Mouse (Mus musculus) retina, embryonic 14.5 days (tissue): ENCODE data around the gene Gstt3.
A peak's percentile ranks its signal among the peaks of the same experiment; 100 is the strongest.
"Not testable (repeated sequence)": the region's sequence is repeated elsewhere in the genome, so short reads cannot be mapped to it uniquely, and the experiment has no call there.

ENCODE experiments used
- DNase-seq: peaks from one replicate; pipeline ENCODE4 v3.0.0-alpha.2; 2015; ENCODE audit warnings: low spot score

Gene Gstt3

DNA sequence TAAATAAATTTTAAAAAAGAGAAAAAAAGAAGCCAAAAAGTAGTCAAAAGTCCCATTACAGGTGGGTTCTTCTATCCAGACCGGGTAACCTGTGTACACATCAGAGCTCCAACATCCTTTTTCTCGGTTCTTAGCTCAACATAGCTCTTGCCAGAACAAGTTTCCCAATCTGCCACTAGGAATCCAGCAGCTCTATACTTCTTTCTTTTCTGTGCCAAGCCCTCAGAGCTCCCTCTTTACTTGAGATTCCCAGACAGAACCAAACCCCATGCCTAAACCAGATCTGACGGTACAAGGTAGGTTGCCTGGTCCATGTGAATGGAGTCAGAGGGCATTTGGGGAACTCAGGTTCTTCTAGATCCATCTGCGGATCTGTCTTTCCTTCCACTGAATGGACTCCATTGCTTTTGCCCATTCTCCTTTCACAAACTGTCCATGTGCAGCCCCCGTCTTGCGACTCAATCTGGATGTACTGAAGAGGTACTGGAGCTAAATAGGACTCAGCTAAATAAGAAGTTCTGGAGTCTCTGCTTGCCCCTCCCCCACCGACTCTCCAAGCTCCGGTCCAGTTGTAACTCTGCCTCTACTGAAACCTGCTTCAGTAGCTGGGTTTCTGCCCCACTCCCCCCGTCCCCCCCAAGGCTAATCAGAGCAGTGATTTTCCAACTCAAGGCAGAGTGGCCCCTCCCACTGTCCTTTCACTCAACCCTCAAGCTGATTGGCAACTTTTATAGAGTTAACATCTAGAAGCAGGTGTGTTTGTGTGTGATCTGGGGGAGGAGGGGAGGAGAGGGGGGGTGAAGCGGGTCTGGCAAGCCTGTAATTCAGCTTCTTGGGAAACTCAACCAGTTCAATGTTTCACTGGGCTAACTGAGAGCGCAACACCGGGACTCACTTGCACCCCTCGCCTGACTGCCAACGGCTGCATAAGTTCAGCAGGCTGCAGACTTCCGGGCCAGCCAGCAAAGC lies 1.7 kb downstream of the Gstt3 start:
- no peak for DNase-seq

DNA sequence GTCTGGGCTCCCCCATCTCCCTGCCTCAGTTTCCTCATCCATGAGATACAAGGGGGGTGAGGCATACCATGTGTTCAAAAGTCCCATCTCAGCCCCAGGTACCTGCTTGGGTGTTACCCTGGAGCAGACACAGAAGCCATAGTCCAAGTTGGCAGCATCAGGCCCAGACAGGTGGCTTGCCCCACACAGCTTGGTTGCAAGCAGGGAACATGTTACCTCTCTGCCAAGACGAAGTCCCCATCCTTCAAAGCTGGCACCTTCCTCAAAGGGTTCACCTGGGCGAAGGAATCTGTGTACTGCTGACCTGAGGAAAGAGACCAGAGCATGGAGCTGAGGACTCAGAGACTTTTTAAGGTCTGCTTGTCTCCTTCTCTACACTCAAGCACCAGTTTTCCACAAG lies 3.3 kb downstream of the Gstt3 start:
- DNase-seq, result no peak

DNA sequence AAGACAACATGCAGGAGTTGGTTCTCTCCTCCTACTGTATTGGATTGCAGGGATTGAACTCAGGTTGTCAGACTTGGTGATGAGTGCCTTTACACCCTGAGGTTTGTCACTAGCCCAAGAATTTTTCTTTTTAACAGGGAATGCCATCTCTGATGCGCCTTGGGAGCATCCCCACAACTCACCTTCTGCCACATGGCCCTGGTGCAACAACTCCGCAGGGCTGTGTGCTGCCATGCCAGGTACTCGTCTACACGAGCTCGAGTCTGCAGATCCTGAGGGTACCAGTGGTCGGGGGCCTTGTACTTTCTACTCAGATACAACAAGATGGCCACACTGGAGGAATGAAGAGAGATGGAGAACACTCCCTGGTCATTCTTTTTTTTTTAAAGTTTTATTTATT lies 4.7 kb downstream of the Gstt3 start:
- no peak for DNase-seq

DNA sequence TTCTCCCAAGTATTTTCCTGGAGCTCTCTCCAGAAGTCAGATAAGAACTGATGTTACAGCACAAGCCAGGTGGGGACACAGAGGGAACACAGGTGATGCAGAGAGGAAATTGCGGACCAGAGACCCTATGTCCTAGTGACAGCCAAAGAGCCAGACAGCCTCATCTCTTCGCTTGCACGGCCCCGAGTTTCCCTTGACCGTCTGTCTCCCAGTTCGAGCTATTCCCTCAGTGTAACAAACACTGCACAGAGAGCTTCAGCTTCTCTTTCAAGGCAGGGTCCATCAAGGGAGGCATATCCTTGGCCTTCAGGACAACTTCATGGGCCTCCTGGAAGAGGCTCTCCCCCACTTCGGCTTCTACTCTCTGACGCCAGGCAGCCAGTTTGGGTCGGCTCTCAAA lies 6.6 kb downstream of the Gstt3 start:
- no peak for DNase-seq

DNA sequence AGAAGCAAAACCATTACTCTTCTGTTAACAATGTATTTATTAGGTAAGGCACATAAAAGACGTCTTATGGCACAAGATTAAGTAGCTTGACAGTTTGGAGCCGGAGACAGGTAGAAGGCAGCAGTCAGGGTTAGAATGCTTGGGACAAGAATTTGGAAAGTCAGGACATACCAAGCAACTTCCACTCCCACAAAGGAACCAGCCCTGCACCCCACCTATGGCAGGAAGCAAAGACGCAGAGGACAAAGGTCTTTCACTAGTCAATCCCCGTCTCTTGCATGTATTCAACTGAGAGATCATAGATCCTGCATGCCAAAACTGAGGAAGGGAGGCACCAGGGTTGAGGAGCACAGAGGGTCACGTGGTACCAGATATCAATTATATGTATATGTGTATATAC lies 7.1 kb downstream of the Gstt3 start:
- no peak for DNase-seq

DNA sequence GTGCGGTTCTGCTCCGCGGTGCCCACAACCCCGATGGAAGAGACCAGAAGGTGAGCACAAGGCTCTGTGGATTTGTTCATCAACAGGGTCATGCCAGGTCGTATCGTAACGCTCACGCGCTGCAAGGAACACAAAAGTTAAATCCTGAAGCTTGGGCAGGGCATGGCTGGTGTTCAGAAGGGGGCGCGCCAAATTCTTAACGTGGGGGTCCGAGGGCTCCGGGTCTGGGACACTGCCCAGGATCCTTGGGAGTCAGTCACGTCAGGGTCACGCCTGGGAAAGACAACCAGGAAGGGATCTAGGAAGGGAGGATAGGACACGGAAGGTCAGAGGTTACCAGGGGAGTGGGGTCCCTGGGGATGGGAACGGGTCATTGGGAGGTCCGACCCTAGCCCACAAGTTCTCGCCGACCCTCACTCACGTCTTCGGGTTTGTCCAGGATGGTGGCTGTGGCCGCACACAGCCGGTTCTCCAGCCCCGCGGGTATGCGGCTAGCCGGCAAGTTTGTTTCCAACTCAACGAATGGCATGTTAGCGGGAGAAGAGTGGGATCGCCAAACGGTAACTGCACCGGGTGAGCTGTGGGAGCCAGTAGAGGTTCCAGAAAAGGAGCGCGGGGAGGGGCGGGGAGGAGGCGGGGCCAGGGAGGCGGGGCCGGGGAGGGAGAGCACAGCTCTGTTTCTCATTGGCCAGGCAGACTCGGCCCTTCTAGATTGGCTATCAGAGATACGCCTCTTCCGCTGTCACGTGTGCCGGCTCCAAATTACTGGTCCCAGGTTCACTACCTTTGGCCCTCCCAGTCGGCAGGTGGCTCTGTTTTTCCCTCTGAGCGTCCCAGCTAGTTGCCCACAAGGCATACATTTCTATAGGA lies 8.2 kb downstream of the Gstt3 start, which contains the start of gene Ddt:
Ddt (minus strand) TSS at position 620 of the 870 bp plus-strand sequence.
- DNase-seq, result peak; percentile 90

DNA sequence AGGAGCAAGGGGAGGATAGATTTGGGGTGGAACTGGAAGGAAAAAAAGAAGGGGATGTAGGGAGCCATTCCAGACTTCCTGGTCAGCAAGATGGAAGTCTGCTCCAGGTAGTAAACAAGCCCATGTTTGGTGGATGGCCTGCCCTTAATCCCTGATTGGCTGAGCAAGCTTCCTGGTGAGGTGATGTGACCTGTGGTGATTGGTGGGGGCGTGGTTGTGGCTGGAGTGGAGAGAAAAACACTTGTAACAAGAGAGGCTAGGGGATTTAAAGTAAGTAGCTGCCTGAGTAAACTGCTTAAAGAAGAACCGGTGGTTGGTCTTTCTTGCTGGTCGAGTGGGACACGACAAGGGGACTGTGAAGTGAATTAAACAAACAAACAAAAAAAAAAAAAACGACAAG lies 13.5 kb downstream of the Gstt3 start:
- not testable (repeated sequence) for DNase-seq

DNA sequence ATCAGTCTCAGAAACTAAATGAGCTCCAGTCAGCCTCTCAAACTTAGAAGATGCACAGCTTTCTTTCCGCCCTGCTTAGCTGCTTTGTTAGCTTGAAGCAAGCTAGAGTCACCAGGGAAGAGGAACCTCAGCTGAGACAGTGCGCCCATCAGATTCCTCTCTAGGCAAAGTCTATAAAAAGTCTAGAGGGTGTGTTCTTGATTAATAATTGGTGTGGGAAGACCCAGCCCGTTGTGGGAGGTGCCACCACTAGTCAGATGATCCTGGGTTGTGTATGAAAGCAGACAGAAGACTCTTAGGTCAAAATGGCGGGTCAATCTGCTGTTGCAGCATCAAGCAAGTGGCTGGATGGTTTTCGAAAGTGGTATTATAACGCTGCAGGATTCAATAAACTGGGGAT lies 14.4 kb downstream of the Gstt3 start:
- DNase-seq, result no peak

DNA sequence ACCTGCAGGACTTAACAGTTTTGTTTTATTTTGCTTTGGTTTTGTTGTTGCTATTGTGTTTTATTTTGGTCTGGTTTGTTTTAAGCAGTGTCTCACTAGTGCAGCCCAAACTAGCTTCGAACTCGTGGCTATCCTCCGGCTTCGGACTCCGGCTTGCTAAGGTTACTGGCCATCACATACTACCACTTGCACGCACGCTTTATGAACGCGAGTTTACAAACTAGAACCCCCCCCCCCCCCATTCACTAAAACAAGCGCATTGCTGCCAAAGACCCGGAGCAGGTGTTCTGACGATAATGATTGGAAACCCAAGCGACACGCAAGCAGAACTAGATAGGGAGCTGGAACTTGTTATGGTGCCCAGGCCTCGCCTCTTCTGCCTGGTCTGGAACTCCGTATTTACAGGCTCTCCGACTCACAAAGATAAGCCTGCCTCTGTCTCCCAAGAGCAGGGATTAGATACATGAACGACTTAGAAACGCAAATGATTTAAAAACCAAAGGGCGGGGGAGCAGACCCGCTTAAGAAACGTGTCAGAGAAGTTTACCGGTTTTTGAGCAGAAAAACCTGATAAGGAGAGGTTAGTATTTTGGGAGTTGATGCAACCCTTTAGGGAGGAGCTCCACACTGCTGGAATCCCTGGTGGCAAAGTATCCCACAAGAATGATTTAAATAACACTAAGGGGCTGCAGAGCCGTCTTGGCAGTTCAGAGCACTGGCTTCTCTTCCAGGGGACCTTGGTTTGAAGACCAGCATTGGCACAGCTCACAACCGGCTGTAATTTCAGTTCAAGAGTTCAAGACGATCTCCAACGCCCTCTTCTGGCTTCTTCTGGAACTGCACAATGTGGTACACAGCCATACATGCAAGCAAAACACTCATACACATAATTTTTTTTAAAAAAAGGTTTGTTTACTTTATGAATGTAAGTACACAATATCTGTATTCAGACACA lies 16.4 kb downstream of the Gstt3 start:
- DNase-seq, result peak; percentile 88

DNA sequence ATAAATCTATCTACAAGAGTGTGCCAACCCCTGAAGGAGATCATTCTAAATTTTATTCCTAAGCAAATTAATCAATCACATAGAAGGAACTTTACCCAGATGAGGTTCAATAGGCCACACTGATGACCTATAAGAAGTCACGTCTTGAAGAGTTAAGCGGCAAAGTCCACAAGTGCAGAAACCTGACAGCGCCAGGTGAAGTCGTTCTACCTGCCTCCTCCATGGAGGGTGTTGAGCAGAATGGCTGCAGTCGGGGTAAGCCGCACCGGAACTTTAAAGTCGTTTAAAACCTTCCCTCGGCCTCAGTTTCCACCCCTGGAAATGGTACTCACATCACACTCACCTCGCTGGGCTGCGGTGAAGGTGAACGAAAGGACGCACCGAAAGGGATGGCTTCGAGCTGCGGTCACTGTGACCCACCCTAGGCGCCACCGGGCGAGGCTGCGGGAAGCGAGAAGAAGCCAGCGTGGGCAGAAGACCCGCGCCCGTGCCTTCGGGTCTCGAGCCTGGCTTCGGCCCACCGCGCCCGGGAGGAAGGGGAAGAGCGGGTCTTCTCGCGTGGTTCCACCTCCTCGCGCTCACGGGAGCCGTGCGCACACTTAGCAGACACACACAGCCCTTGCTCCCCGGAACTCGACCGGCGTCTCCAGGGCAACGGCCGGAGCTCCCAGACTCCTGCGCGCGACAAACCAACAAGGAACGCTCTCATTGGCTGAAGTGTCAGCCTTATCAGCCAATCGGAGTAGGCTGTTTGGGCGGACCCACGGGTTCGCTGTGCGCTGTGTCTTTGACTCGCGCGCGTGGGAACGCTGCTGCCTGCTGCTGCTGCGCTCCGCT lies 17.3 kb downstream of the Gstt3 start, which contains the start of gene Cabin1:
Cabin1 (minus strand) TSS at position 660 of the 837 bp plus-strand sequence.
- DNase-seq, result peak; percentile 99

DNA sequence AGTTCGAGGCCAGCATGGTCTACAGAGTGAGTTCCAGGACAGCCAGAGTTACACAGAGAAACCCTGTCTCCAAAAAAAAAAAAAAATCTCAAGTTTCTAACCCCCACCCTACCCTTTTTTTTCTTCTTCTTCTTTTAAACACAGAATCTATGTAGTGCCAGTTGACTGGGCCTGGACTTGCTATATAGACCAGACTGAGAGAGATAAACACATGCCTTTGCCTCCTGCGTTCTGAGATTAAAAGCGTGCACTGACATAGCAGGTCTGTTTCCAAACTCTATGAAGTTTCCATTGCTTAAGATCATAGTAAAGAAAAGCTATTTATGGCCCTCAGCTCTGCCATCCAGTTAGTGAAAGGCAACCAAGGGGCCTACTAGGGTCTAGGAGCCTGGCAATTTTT lies 18.8 kb downstream of the Gstt3 start:
- DNase-seq, result no peak

DNA sequence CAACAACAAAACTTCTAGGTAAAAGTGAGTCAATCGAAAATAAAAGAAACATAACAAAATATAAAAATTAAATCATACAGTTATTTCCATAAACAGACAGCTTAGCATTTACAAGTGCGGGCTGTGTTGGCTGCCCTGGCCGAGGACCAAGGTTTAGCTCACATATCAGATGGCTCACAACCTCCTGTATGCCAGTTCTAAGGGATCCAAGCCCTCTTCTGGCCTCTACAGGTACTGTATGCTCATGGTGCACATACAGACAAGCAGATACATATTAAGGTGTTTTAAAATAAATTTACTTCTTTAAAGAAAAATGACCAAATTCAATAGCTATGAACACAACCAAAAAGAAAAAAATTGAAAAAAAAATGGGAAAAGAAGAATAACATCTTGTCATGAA lies 20.9 kb downstream of the Gstt3 start:
- DNase-seq, result no peak

DNA sequence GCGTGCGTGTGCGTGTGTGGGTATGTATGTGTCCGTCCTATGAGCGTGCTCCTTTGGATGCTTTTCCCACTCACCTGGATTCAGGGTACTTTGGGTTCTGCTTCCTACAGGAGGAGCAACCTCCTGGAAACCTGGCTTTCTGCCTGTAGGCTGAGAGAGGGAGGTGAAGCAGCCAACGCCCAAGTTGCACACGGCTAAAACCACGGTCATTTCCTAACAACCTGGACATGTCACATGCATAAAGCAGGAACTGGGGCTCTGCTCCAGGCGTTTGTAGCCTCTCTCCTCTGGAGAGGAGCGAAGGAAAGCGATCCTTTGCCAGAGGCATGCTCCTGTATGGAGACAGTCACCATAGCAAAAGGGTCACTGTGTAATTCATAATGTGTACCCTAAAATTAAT lies 24.5 kb downstream of the Gstt3 start:
- DNase-seq, result no peak

DNA sequence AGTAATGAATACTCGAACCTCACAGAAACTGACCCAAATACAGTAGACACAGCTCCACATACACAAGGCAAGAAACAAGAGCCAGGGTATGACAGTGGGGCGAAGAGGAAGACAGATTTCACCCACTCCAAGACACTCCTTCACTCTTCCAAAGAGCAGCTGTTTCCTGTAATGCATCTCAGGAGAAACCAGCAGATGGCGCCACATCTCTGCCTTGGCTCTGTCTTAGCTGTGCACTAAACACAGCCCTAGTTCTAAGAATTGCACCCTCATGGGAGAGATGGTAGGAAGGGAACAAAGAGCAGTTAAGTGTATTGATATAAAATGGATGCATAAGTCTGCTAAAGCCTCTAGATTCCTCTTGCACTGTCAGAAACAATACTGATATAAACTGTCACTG lies 37.2 kb downstream of the Gstt3 start:
- peak; percentile 92 for DNase-seq

DNA sequence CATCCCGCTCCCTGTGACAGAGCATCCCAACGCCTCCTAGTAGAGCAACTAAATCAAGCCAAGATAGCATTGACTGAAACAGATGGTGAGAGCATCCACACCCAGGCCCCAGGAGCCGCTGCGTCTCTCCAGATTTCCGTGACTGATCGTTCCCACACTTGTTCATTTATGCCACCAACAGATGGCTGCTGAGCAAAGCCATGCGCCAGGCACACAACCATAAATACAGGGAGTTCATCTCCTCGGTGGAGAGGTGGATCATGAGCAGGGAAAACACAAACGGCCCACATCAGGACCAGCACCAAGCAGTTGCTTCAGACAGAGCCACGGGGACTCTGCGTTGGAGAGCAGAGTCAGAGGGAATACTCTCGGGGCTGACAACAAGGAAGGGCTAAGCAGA lies 37.8 kb downstream of the Gstt3 start:
- no peak for DNase-seq

DNA sequence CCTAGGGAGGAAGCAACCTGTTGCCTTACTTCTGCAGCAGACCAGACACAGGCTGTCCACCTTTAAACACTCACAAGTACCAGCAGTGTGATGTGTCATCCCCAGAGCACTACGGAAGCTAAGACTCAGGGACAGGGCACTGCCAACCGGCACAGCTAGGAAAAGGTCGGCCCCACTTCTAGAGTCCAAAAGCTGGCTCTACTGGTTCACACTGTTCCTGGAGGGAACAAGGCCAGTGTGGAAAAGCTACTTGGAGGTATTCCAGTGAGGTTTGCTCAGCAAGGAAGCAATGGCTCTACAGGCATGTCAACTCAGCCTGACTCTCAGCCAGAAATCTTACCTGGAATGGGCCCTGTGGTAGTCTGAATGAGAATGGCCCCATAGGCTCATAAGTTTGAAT lies 40.3 kb downstream of the Gstt3 start:
- DNase-seq, result no peak

DNA sequence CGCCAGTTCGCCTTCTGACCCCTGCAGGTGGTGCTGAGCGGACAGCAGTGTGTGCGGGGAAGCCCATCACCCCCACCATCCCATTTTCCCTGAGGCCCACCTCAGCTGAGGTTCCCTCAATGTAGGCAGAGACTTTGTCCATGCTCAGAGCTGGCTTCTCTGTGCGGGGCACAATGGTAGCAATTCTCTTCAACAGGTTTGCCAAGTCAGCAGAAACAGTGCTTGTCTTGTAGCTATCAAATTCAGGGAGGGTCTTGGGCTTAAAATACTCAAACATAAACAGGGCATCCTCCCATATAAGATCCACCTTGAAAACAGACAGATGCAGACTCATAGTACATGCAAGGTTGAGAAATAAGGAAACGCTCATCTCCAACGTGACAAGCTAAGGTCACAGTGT lies 55.8 kb downstream of the Gstt3 start:
- DNase-seq, result no peak
